Comparison of ENCODE assay signal across 7 mouse cellular contexts in genomic region chr17:36043286-36043685, GRCm38 (mm10). TPM values are rescaled to one million over a fixed set of nuclear protein-coding genes. Genes with fewer than 3 reads are reported as not detected.
A peak's percentile ranks its signal among the peaks of the same experiment; 100 is the strongest.
DNase-seq lines count a peak whose midpoint lies in the region; ATAC-seq and TF ChIP-seq lines count a peak whose summit lies in the region.

No protein-coding gene starts in this region.

- no peak for TF ChIP-seq POLR2A in liver, adult 2 months (IDR thresholded peaks at IDR 0.05; ENCODE audit: extremely low read depth, insufficient read depth, low read length)

- peak overlapping the region; percentile 70 for H3K4me2 ChIP-seq in neural tube, embryonic 15.5 days

- peak; percentile 5; the same call in 1 of the 2 replicates for ATAC-seq in erythroid progenitor cell, adult 5-6 weeks (replicated peaks; ENCODE audit: low FRiP score, poor library complexity, severe bottlenecking)
- no peak for ATAC-seq in neural tube, embryonic 15.5 days (ENCODE audit: low FRiP score)

- H3K9me3 ChIP-seq in limb, embryonic 10.5 days (replicated peaks): no peaks in the 10 kb centered on the region
- H3K9me3 ChIP-seq in neural tube, embryonic 15.5 days (replicated peaks): no peaks in the 10 kb centered on the region

- H3K79me2 ChIP-seq in liver, adult 2 months (ENCODE audit: control insufficient read depth, insufficient read depth, low read length): peaks cover 2% of the 10 kb centered on the region; the same call in 1 of the 2 replicates

- H3K27ac ChIP-seq in liver, adult 2 months (replicated peaks; ENCODE audit: insufficient read depth, low read depth, low read length): peak overlapping the region; percentile 88
- H3K27ac ChIP-seq in limb, embryonic 10.5 days: no peak overlapping the region
- no peak overlapping the region for H3K27ac ChIP-seq in neural tube, embryonic 15.5 days (replicated peaks)

- H3K4me3 ChIP-seq in liver, adult 2 months (ENCODE audit: insufficient read depth, low read depth, low read length): peak overlapping the region; percentile 67
- H3K4me3 ChIP-seq in limb, embryonic 10.5 days: peak overlapping the region; percentile 48; the same call in 1 of the 2 replicates
- H3K4me3 ChIP-seq in neural tube, embryonic 15.5 days (replicated peaks): peak overlapping the region; percentile 40; the same call in 1 of the 2 replicates

- H3K9ac ChIP-seq in liver, adult 2 months (ENCODE audit: low read depth, low read length): peak overlapping the region; percentile 74
- no peak overlapping the region for H3K9ac ChIP-seq in neural tube, embryonic 15.5 days (replicated peaks)

- H3K27me3 ChIP-seq in liver, adult 2 months (ENCODE audit: control insufficient read depth, insufficient read depth, low read length): no peaks in the 10 kb centered on the region
- peaks cover 28% of the 10 kb centered on the region for H3K27me3 ChIP-seq in limb, embryonic 10.5 days (ENCODE audit: low read depth, poor library complexity, severe bottlenecking)
- no peaks in the 10 kb centered on the region for H3K27me3 ChIP-seq in neural tube, embryonic 15.5 days (replicated peaks)

- no peaks in the 10 kb centered on the region for H3K36me3 ChIP-seq in liver, adult 2 months (ENCODE audit: control insufficient read depth, insufficient read depth, low read length)
- no peaks in the 10 kb centered on the region for H3K36me3 ChIP-seq in limb, embryonic 10.5 days
- no peaks in the 10 kb centered on the region for H3K36me3 ChIP-seq in neural tube, embryonic 15.5 days

- no peak for TF ChIP-seq CTCF in liver, adult 2 months (IDR thresholded peaks at IDR 0.05; ENCODE audit: low read depth, low read length)

- peak; percentile 77 for DNase-seq in liver, adult 2 months (ENCODE audit: extremely low read depth, low read depth, low spot score)
- no peak for DNase-seq in liver
- DNase-seq in limb, embryonic 10.5 days (ENCODE audit: low spot score): no peak
- DNase-seq in thymus, postnatal 14 days: no peak
- no peak for DNase-seq in layer of hippocampus, postnatal 36 days

- WGBS in liver, adult 2 months: 17% methylated on average over 3 of the region's 3 CpGs
- WGBS in limb, embryonic 10.5 days: 88% methylated on average over 3 of the region's 3 CpGs
- 86% methylated on average over 3 of the region's 3 CpGs for WGBS in neural tube, embryonic 15.5 days

- peaks cover 3% of the 10 kb centered on the region; the same call in 1 of the 2 replicates for H3K4me1 ChIP-seq in liver, adult 2 months (ENCODE audit: control insufficient read depth, insufficient read depth, low read length)
- 0 out of 2 replicates have a peak, but pooled peaks cover 6% of the 10 kb centered on the region for H3K4me1 ChIP-seq in limb, embryonic 10.5 days
- H3K4me1 ChIP-seq in neural tube, embryonic 15.5 days: peaks cover 6% of the 10 kb centered on the region

RNA-seq across cellular contexts. Expression of gene Gm6034, which starts 0.5 kb away (rescaled TPM):
- 0.09 TPM in 1 of 2 replicates, not detected in the other for total RNA-seq in liver, adult 2 months (2014; rRNA removed)
- 0.05 and 0.06 TPM in 2 replicates for polyA plus RNA-seq in liver, adult 2 months (2012; rRNA removed)
- not detected in 2 replicates for total RNA-seq in erythroid progenitor cell, adult 5-6 weeks (2015; ENCODE audit: low replicate concordance)
- total RNA-seq in erythroid progenitor cell, adult 5-6 weeks (2017; ENCODE audit: low replicate concordance): not detected in 2 replicates
- not detected in 2 replicates for polyA plus RNA-seq in limb, embryonic 10.5 days (2016; fragmentation: Nextera tagmentation; extraction: Ambion mirVana)
- polyA plus RNA-seq in neural tube, embryonic 15.5 days (2015; fragmentation: Nextera tagmentation; extraction: Ambion mirVana): not detected in 2 replicates
- under 1 TPM in 1 of 2 experiments, not detected in 1; 0.22 TPM for total RNA-seq in layer of hippocampus, postnatal 36 days (2021)

RNA-seq across cellular contexts. Expression of gene H2-T22, which starts 0.7 kb away (rescaled TPM):
- 115 and 138 TPM in 2 replicates for total RNA-seq in liver, adult 2 months (2014; rRNA removed)
- polyA plus RNA-seq in liver, adult 2 months (2012; rRNA removed): 98.2 and 110 TPM in 2 replicates
- total RNA-seq in erythroid progenitor cell, adult 5-6 weeks (2015; ENCODE audit: low replicate concordance): 19.1 and 19.7 TPM in 2 replicates
- 5.5 and 16.4 TPM in 2 replicates for total RNA-seq in erythroid progenitor cell, adult 5-6 weeks (2017; ENCODE audit: low replicate concordance)
- polyA plus RNA-seq in limb, embryonic 10.5 days (2016; fragmentation: Nextera tagmentation; extraction: Ambion mirVana): 5.6 and 9.7 TPM in 2 replicates
- 7.3 and 12.5 TPM in 2 replicates for polyA plus RNA-seq in neural tube, embryonic 15.5 days (2015; fragmentation: Nextera tagmentation; extraction: Ambion mirVana)
- total RNA-seq in layer of hippocampus, postnatal 36 days (2021): 10 to 100 TPM in 1 of 2 experiments, 1 to 10 TPM in 1; 9.0 to 11.0 TPM

RNA-seq across cellular contexts. Expression of gene H2-T23, which starts 10.6 kb away (rescaled TPM):
- 291 and 323 TPM in 2 replicates for total RNA-seq in liver, adult 2 months (2014; rRNA removed)
- polyA plus RNA-seq in liver, adult 2 months (2012; rRNA removed): 423 and 492 TPM in 2 replicates
- 109 and 146 TPM in 2 replicates for total RNA-seq in erythroid progenitor cell, adult 5-6 weeks (2015; ENCODE audit: low replicate concordance)
- total RNA-seq in erythroid progenitor cell, adult 5-6 weeks (2017; ENCODE audit: low replicate concordance): 93.4 and 104 TPM in 2 replicates
- 1.2 and 1.5 TPM in 2 replicates for polyA plus RNA-seq in limb, embryonic 10.5 days (2016; fragmentation: Nextera tagmentation; extraction: Ambion mirVana)
- 5.3 and 13.9 TPM in 2 replicates for polyA plus RNA-seq in neural tube, embryonic 15.5 days (2015; fragmentation: Nextera tagmentation; extraction: Ambion mirVana)
- 1 to 10 TPM; 4.7 to 5.0 TPM for total RNA-seq in layer of hippocampus, postnatal 36 days (2021)

RNA-seq across cellular contexts. Expression of gene Gm11127, which starts 14.9 kb away (rescaled TPM):
- total RNA-seq in liver, adult 2 months (2014; rRNA removed): 0.13 TPM in 1 of 2 replicates, not detected in the other
- polyA plus RNA-seq in liver, adult 2 months (2012; rRNA removed): 0.06 TPM in 1 of 2 replicates, not detected in the other
- not detected in 2 replicates for total RNA-seq in erythroid progenitor cell, adult 5-6 weeks (2015; ENCODE audit: low replicate concordance)
- 0.39 TPM in 1 of 2 replicates, not detected in the other for total RNA-seq in erythroid progenitor cell, adult 5-6 weeks (2017; ENCODE audit: low replicate concordance)
- not detected in 2 replicates for polyA plus RNA-seq in limb, embryonic 10.5 days (2016; fragmentation: Nextera tagmentation; extraction: Ambion mirVana)
- polyA plus RNA-seq in neural tube, embryonic 15.5 days (2015; fragmentation: Nextera tagmentation; extraction: Ambion mirVana): 0.22 TPM in 1 of 2 replicates, not detected in the other
- 1 to 10 TPM; 1.2 to 1.9 TPM for total RNA-seq in layer of hippocampus, postnatal 36 days (2021)

RNA-seq across cellular contexts. Expression of gene H2-T24, which starts 22.9 kb away (rescaled TPM):
- total RNA-seq in liver, adult 2 months (2014; rRNA removed): 4.9 and 5.3 TPM in 2 replicates
- polyA plus RNA-seq in liver, adult 2 months (2012; rRNA removed): 1.9 and 2.1 TPM in 2 replicates
- total RNA-seq in erythroid progenitor cell, adult 5-6 weeks (2015; ENCODE audit: low replicate concordance): 84.3 and 115 TPM in 2 replicates
- 293 and 328 TPM in 2 replicates for total RNA-seq in erythroid progenitor cell, adult 5-6 weeks (2017; ENCODE audit: low replicate concordance)
- 3.2 and 4.0 TPM in 2 replicates for polyA plus RNA-seq in limb, embryonic 10.5 days (2016; fragmentation: Nextera tagmentation; extraction: Ambion mirVana)
- 8.6 and 10.0 TPM in 2 replicates for polyA plus RNA-seq in neural tube, embryonic 15.5 days (2015; fragmentation: Nextera tagmentation; extraction: Ambion mirVana)
- total RNA-seq in layer of hippocampus, postnatal 36 days (2021): 1 to 10 TPM; 2.5 to 2.8 TPM

Comparison
In these comparisons a context has a peak if more than half of its experiments do, and no peak if none do; other contexts are left out.
1. RNA of gene H2-T23, which starts 10.6 kb away (total RNA-seq): 291 to 323 TPM in liver, adult 2 months and 93.4 to 146 TPM in erythroid progenitor cell, adult 5-6 weeks; 4.7 to 5.0 TPM in layer of hippocampus, postnatal 36 days; every median in the first group is over 10 times any median in the second.
2. Peak in every context shown above with its lines, with median percentiles within 50 percentile points of each other: H3K4me3 ChIP-seq.